Mouse (Mus musculus) forebrain, embryonic 14.5 days (tissue): ENCODE results near the gene Tmem177. TPM values are rescaled to one million over a fixed set of nuclear protein-coding genes. Genes with fewer than 3 reads are reported as not detected.

Experiments
- ATAC-seq: fragments of 200-750 bp; cut with Nextera tagmentation; 2 replicates; pipeline ENCODE4 v1.8.0; 2017; ENCODE audit warnings: mild to moderate bottlenecking, moderate library complexity
- DNase-seq: peaks from one replicate; pipeline ENCODE4 v3.0.0-alpha.2; 2015; ENCODE audit warnings: low spot score
- H3K27ac ChIP-seq: fragments of 300-500 bp; sonication (generic); 2 replicates; pipeline ENCODE4 v1.5.1; 2014; ENCODE audit warnings: low read depth, mild to moderate bottlenecking, control low read depth, low read length, moderate library complexity
- H3K27me3 ChIP-seq: fragments of 300-500 bp; sonication (generic); replicated peaks from 2 replicates; pipeline ENCODE4 v1.6.1; 2014; ENCODE audit warnings: low read length, control low read depth, mixed read lengths; ENCODE audit not compliant: control insufficient read depth, insufficient read depth
- H3K36me3 ChIP-seq: fragments of 300-500 bp; sonication (generic); 2 replicates; pipeline ENCODE4 v1.6.1; 2014; ENCODE audit warnings: low read length, control low read depth; ENCODE audit not compliant: control insufficient read depth, insufficient read depth
- H3K4me1 ChIP-seq: fragments of 300-500 bp; sonication (generic); 2 replicates; pipeline ENCODE4 v1.6.1; 2014; ENCODE audit warnings: antibody characterized with exemption, low read length, control low read depth; ENCODE audit not compliant: control insufficient read depth, insufficient read depth
- H3K4me2 ChIP-seq: fragments of 300-500 bp; sonication (generic); 2 replicates; pipeline ENCODE4 v1.6.1; 2014; ENCODE audit warnings: mild to moderate bottlenecking, control low read depth, low read length
- H3K4me3 ChIP-seq: fragments of 300-500 bp; sonication (generic); 2 replicates; pipeline ENCODE4 v1.5.1; 2014; ENCODE audit warnings: low read depth, low read length, control low read depth
- H3K9ac ChIP-seq: fragments of 300-500 bp; sonication (generic); 2 replicates; pipeline ENCODE4 v1.6.1; 2014; ENCODE audit warnings: mild to moderate bottlenecking, low read length, control low read depth, moderate library complexity
- H3K9me3 ChIP-seq: fragments of 300-500 bp; sonication (generic); replicated peaks from 2 replicates; pipeline ENCODE4 v1.6.1; 2016; ENCODE audit warnings: low read length, control low read depth, mixed read lengths; ENCODE audit not compliant: control insufficient read depth
- WGBS: fragments of 180-500 bp; shearing (Covaris S2); extraction: QIAGEN DNeasy Blood & Tissue Kit; methylation state at CpG from one replicate; pipeline ENCODE4 v1.1.7; 2014; 5-methylcytosine and 5-hydroxymethylcytosine counted together
- polyA plus RNA-seq: library from polyadenylated mRNA; unstranded; fragments of >200 nt; fragmentation: Nextera tagmentation; extraction: Ambion mirVana; gene quantifications from 2 replicates; pipeline ENCODE4 v1.2.1, GENCODE M21; 2014

The Tmem177 gene
- polyA plus RNA-seq, 1 experiment from 2014 or later: 13.3 TPM

- H3K27ac ChIP-seq: no peak overlapping the region
- ATAC-seq: peak; percentile 27; the same call in 1 of the 2 replicates
- H3K36me3 ChIP-seq: no peaks in the 10 kb centered on the region
- H3K27me3 ChIP-seq: no peaks in the 10 kb centered on the region
- no peak overlapping the region for H3K9ac ChIP-seq
- H3K9me3 ChIP-seq: no peaks in the 10 kb centered on the region
- peaks cover 12% of the 10 kb centered on the region for H3K4me1 ChIP-seq
- peak; percentile 71 for DNase-seq
- no peak overlapping the region for H3K4me2 ChIP-seq
- WGBS: 35% methylated on average over 6 of the region's 6 CpGs
- no peak overlapping the region for H3K4me3 ChIP-seq
Measured at GRCm38 (mm10) chr1:119894936-119895335, 18.1 kb downstream of the Tmem177 start.

GRCm38 (mm10) chr1:119893600-119893999 lies 19.4 kb downstream of the Tmem177 start:
- Histone ChIP-seq H3K4me3 (no peak overlapping the region), H3K9ac (no peak overlapping the region), H3K4me1 (peaks cover 5% of the 10 kb centered on the region), H3K4me2 (no peak overlapping the region), H3K27ac (no peak overlapping the region), H3K27me3 (no peaks in the 10 kb centered on the region), H3K9me3 (no peaks in the 10 kb centered on the region), H3K36me3 (no peaks in the 10 kb centered on the region)
- WGBS: 83% methylated on average over 3 of the region's 3 CpGs
- ATAC-seq: no peak
- DNase-seq: no peak

GRCm38 (mm10) chr1:119892933-119893332 lies 20.1 kb downstream of the Tmem177 start:
- no peak for ATAC-seq
- Histone ChIP-seq H3K27me3 (no peaks in the 10 kb centered on the region), H3K4me3 (no peak overlapping the region), H3K9me3 (no peaks in the 10 kb centered on the region), H3K9ac (no peak overlapping the region), H3K36me3 (no peaks in the 10 kb centered on the region), H3K4me2 (no peak overlapping the region), H3K27ac (no peak overlapping the region), H3K4me1 (peaks cover 5% of the 10 kb centered on the region)
- DNase-seq: no peak
- WGBS: 79% methylated on average over 6 of the region's 6 CpGs

GRCm38 (mm10) chr1:119891865-119892264 lies 21.1 kb downstream of the Tmem177 start:
- Histone ChIP-seq H3K9ac (no peak overlapping the region), H3K36me3 (no peaks in the 10 kb centered on the region), H3K4me2 (no peak overlapping the region), H3K27ac (no peak overlapping the region), H3K4me3 (no peak overlapping the region), H3K9me3 (no peaks in the 10 kb centered on the region), H3K27me3 (no peaks in the 10 kb centered on the region), H3K4me1 (peaks cover 5% of the 10 kb centered on the region)
- 71% methylated on average over 4 of the region's 4 CpGs for WGBS
- DNase-seq (no peak), ATAC-seq (no peak)

GRCm38 (mm10) chr1:119891149-119891548 lies 21.9 kb downstream of the Tmem177 start:
- no peak overlapping the region for H3K4me3 ChIP-seq

GRCm38 (mm10) chr1:119889347-119889746 lies 23.7 kb downstream of the Tmem177 start:
- Histone ChIP-seq H3K36me3 (no peaks in the 10 kb centered on the region), H3K27me3 (no peaks in the 10 kb centered on the region), H3K9me3 (no peaks in the 10 kb centered on the region), H3K27ac (no peak overlapping the region), H3K4me1 (no peaks in the 10 kb centered on the region), H3K4me2 (no peak overlapping the region), H3K4me3 (no peak overlapping the region), H3K9ac (no peak overlapping the region)
- DNase-seq (no peak), ATAC-seq (no peak)
- WGBS: 92% methylated on average over 16 of the region's 16 CpGs

More at GRCm38 (mm10) chr1:119891149-119891548, 21.9 kb downstream of the Tmem177 start:
- WGBS: 90% methylated on average over 9 of the region's 9 CpGs
- ATAC-seq: no peak
- H3K9ac ChIP-seq: no peak overlapping the region
- H3K4me1 ChIP-seq: peaks cover 2% of the 10 kb centered on the region; the same call in 1 of the 2 replicates
- H3K27ac ChIP-seq: no peak overlapping the region
- no peak for DNase-seq
- H3K36me3 ChIP-seq: no peaks in the 10 kb centered on the region
- H3K4me2 ChIP-seq: no peak overlapping the region
- H3K27me3 ChIP-seq: no peaks in the 10 kb centered on the region
- H3K9me3 ChIP-seq: no peaks in the 10 kb centered on the region

- no peaks in the 10 kb centered on the region for H3K9me3 ChIP-seq
- H3K9ac ChIP-seq: no peak overlapping the region
- WGBS: 60% methylated on average over 7 of the region's 7 CpGs
- H3K36me3 ChIP-seq: no peaks in the 10 kb centered on the region
- DNase-seq (no peak), ATAC-seq (no peak)
- H3K4me2 ChIP-seq: no peak overlapping the region
- no peaks in the 10 kb centered on the region for H3K27me3 ChIP-seq
- no peak overlapping the region for H3K27ac ChIP-seq
- no peaks in the 10 kb centered on the region for H3K4me1 ChIP-seq
- no peak overlapping the region for H3K4me3 ChIP-seq
Measured at GRCm38 (mm10) chr1:119886320-119886719, 26.7 kb downstream of the Tmem177 start.

- DNase-seq (peak; percentile 81), ATAC-seq (peak; percentile 81; the same call in 1 of the 2 replicates)
- Histone ChIP-seq H3K27ac (peak overlapping the region; percentile 70), H3K9me3 (no peaks in the 10 kb centered on the region), H3K4me3 (no peak overlapping the region), H3K4me2 (no peak overlapping the region), H3K9ac (no peak overlapping the region), H3K36me3 (no peaks in the 10 kb centered on the region), H3K4me1 (0 out of 2 replicates have a peak, but pooled peaks cover 3% of the 10 kb centered on the region), H3K27me3 (no peaks in the 10 kb centered on the region)
- WGBS: 67% methylated on average over 3 of the region's 3 CpGs
Measured at GRCm38 (mm10) chr1:119884272-119884671, 28.7 kb downstream of the Tmem177 start.

- Histone ChIP-seq H3K4me1 (0 out of 2 replicates have a peak, but pooled peaks cover 3% of the 10 kb centered on the region), H3K4me2 (no peak overlapping the region), H3K9me3 (no peaks in the 10 kb centered on the region), H3K27ac (peak overlapping the region; percentile 75), H3K4me3 (no peak overlapping the region), H3K9ac (no peak overlapping the region), H3K36me3 (no peaks in the 10 kb centered on the region), H3K27me3 (no peaks in the 10 kb centered on the region)
- DNase-seq (peak; percentile 86), ATAC-seq (peak; percentile 69; the same call in 1 of the 2 replicates)
- WGBS: 45% methylated on average over 7 of the region's 7 CpGs
Measured at GRCm38 (mm10) chr1:119878909-119879308, 34.1 kb downstream of the Tmem177 start.
